Mouse (Mus musculus) megakaryocyte, embryonic 14.5 days (primary cell): Measurements from ENCODE around the gene Oprm1.

Source experiments
- FLI1 ChIP-seq: IDR thresholded peaks from 2 replicates; pipeline ENCODE4 v1.6.1; 2012; ENCODE audit warnings: low read length, inconsistent platforms, mixed read lengths
- GATA1 ChIP-seq: IDR thresholded peaks from 3 replicates; pipeline ENCODE4 v1.6.1; 2012; ENCODE audit warnings: mixed read lengths, low read length, inconsistent platforms, borderline replicate concordance

- TF ChIP-seq GATA1 (no peak), FLI1 (no peak)
These were observed 221.9 kb downstream of the Oprm1 start for GRCm38 (mm10) chr10:6980236-6980635.
